Mouse (Mus musculus): ENCODE results near the gene Klre1.

Gene Klre1

GRCm38 (mm10) chr6:129577605-129578004 is at the start of gene Klre1:
TSS of gene Klre1 (plus strand) at chr6:129577905.
- no peak for DNase-seq

- no peak for DNase-seq
These were observed 48.1 kb upstream of the Klre1 start for GRCm38 (mm10) chr6:129529605-129530004.

- no peak for DNase-seq
These were observed 47.4 kb upstream of the Klre1 start for GRCm38 (mm10) chr6:129530261-129530660.

GRCm38 (mm10) chr6:129532556-129532941 is 45.2 kb upstream of the Klre1 start:
- DNase-seq = no peak

GRCm38 (mm10) chr6:129532942-129533860 is 44.5 kb upstream of the Klre1 start, which contains the start of gene Gabarapl1:
TSS of gene Gabarapl1 (plus strand) at chr6:129533160.
- peak; percentile 73 to 75 for DNase-seq

- no peak for DNase-seq
These were observed 43.6 kb upstream of the Klre1 start for GRCm38 (mm10) chr6:129534057-129534456.

- no peak for DNase-seq
These were observed 43.0 kb upstream of the Klre1 start for GRCm38 (mm10) chr6:129534627-129535190.

GRCm38 (mm10) chr6:129535723-129536122 is 42.0 kb upstream of the Klre1 start:
- DNase-seq = no peak

- no peak for DNase-seq
These were observed 39.1 kb upstream of the Klre1 start for GRCm38 (mm10) chr6:129538555-129538954.

- no peak for DNase-seq
These were observed 35.8 kb upstream of the Klre1 start for GRCm38 (mm10) chr6:129541931-129542330.

- no peak for DNase-seq
These were observed 35.2 kb upstream of the Klre1 start for GRCm38 (mm10) chr6:129542540-129542939.

- DNase-seq = peak; percentile 40 to 56
These were observed 33.7 kb upstream of the Klre1 start for GRCm38 (mm10) chr6:129543709-129544606.

GRCm38 (mm10) chr6:129547277-129547676 is 30.4 kb upstream of the Klre1 start:
- DNase-seq = no peak

- no peak for DNase-seq
These were observed 29.7 kb upstream of the Klre1 start for GRCm38 (mm10) chr6:129548009-129548408.

- no peak for DNase-seq
These were observed 20.2 kb upstream of the Klre1 start for GRCm38 (mm10) chr6:129557298-129558023.

GRCm38 (mm10) chr6:129558946-129559640 is 18.6 kb upstream of the Klre1 start:
- peak; percentile 78 for DNase-seq

- no peak for DNase-seq
These were observed 18.1 kb upstream of the Klre1 start for GRCm38 (mm10) chr6:129559641-129560027.

GRCm38 (mm10) chr6:129565257-129565656 is 12.4 kb upstream of the Klre1 start:
- DNase-seq = no peak

- peak in 1 of 2 experiments; percentile 21 for DNase-seq
These were observed 2.4 kb upstream of the Klre1 start for GRCm38 (mm10) chr6:129575315-129575714.

GRCm38 (mm10) chr6:129581274-129581673 is 3.6 kb downstream of the Klre1 start:
- peak; percentile 37 to 46 for DNase-seq

GRCm38 (mm10) chr6:129581896-129582295 is 4.2 kb downstream of the Klre1 start:
- no peak for DNase-seq

- DNase-seq = peak in 1 of 2 experiments; percentile 3
These were observed 5.3 kb downstream of the Klre1 start for GRCm38 (mm10) chr6:129583014-129583413.

Data from B cell, adult 2 months (primary cell).